Comparison of ENCODE assay signal across 12 mouse cellular contexts in the genomic region with DNA sequence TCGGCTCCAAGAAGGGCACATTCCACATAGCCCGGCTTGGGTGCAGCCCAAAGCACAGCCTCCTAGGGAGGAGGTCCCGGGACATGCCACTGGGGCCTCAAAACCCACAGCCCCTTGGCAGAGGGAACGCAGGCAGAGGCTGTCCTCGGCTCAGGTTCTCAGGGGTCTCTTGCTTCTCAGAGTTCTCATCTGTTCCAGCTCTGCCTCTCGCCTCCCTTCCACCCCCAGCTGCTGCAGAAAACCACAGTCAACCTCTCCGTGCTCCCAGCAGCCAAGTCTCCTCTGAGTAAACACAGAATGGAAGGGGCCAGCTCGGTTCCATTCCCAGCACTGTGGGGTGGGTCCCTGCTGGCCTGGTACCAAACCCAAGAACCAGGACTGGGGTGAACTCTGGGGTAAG. TPM values are rescaled to one million over a fixed set of nuclear protein-coding genes. Genes with fewer than 3 reads are reported as not detected.
DNase-seq lines count a peak whose midpoint lies in the region; ATAC-seq and TF ChIP-seq lines count a peak whose summit lies in the region.
"Had no signal": no experiment of that assay in that cellular context is flagged by ENCODE, and none has a peak within 500 bp of the region (broad histone marks: within the 10 kb centered on the region; RNA-seq: fewer than 3 reads in every experiment).

No protein-coding gene starts in this region.

- H3K27ac ChIP-seq in heart, embryonic 13.5 days (replicated peaks): 0 out of 2 replicates have a peak overlapping the region, but pooled peaks have one; percentile 13
- no peak overlapping the region for H3K27ac ChIP-seq in heart, embryonic 11.5 days (ENCODE audit: low read depth, low read length)
- no peak overlapping the region for H3K27ac ChIP-seq in lung, postnatal 0 days (ENCODE audit: low read length)
- H3K27ac ChIP-seq in limb, embryonic 11.5 days (replicated peaks; ENCODE audit: low read depth, low read length): no peak overlapping the region
- no peak overlapping the region for H3K27ac ChIP-seq in hindbrain, embryonic 12.5 days
- H3K27ac ChIP-seq: macrophage had no signal

- no peak overlapping the region for H3K4me2 ChIP-seq in heart, embryonic 13.5 days
- no peak overlapping the region for H3K4me2 ChIP-seq in heart, embryonic 11.5 days
- H3K4me2 ChIP-seq in lung, postnatal 0 days (replicated peaks; ENCODE audit: low read depth, low read length): no peak overlapping the region
- H3K4me2 ChIP-seq in limb, embryonic 11.5 days (ENCODE audit: low read depth, severe bottlenecking): no peak overlapping the region
- no peak overlapping the region for H3K4me2 ChIP-seq in hindbrain, embryonic 12.5 days (replicated peaks)

- H3K9me3 ChIP-seq in heart, embryonic 13.5 days: no peaks in the 10 kb centered on the region
- no peaks in the 10 kb centered on the region for H3K9me3 ChIP-seq in heart, embryonic 11.5 days (replicated peaks; ENCODE audit: control insufficient read depth, low read length)
- no peaks in the 10 kb centered on the region for H3K9me3 ChIP-seq in lung, postnatal 0 days (ENCODE audit: low read length)
- no peaks in the 10 kb centered on the region for H3K9me3 ChIP-seq in limb, embryonic 11.5 days (ENCODE audit: control insufficient read depth, low read length)
- no peaks in the 10 kb centered on the region for H3K9me3 ChIP-seq in hindbrain, embryonic 12.5 days (replicated peaks)

- H3K4me1 ChIP-seq in heart, embryonic 13.5 days: 0 out of 2 replicates have a peak, but pooled peaks cover 5% of the 10 kb centered on the region
- peaks cover 7% of the 10 kb centered on the region; the same call in 1 of the 2 replicates for H3K4me1 ChIP-seq in heart, embryonic 11.5 days (ENCODE audit: control insufficient read depth, insufficient read depth, low read length)
- H3K4me1 ChIP-seq in lung, postnatal 0 days (ENCODE audit: insufficient read depth, low read depth, low read length): no peaks in the 10 kb centered on the region
- H3K4me1 ChIP-seq in limb, embryonic 11.5 days (ENCODE audit: control insufficient read depth, insufficient read depth, low read length): peaks cover 37% of the 10 kb centered on the region
- H3K4me1 ChIP-seq in hindbrain, embryonic 12.5 days: peaks cover 15% of the 10 kb centered on the region

- H3K4me3 ChIP-seq in heart, embryonic 13.5 days: no peak overlapping the region
- H3K4me3 ChIP-seq in heart, embryonic 11.5 days (ENCODE audit: low read depth, low read length): no peak overlapping the region
- H3K4me3 ChIP-seq in lung, postnatal 0 days (ENCODE audit: low read depth, low read length): no peak overlapping the region
- H3K4me3 ChIP-seq in limb, embryonic 11.5 days (ENCODE audit: low read depth, low read length): no peak overlapping the region
- H3K4me3 ChIP-seq in hindbrain, embryonic 12.5 days: no peak overlapping the region

- TF ChIP-seq CTCF in lung, postnatal 0 days (IDR thresholded peaks at IDR 0.05): no peak

- no peak overlapping the region for H3K9ac ChIP-seq in heart, embryonic 13.5 days
- H3K9ac ChIP-seq in heart, embryonic 11.5 days (ENCODE audit: low read depth, low read length): no peak overlapping the region
- H3K9ac ChIP-seq in lung, postnatal 0 days (replicated peaks; ENCODE audit: low read depth): no peak overlapping the region
- H3K9ac ChIP-seq in limb, embryonic 11.5 days (ENCODE audit: low read length): peak overlapping the region; percentile 32
- no peak overlapping the region for H3K9ac ChIP-seq in hindbrain, embryonic 12.5 days

- 44% methylated on average over 8 of the region's 8 CpGs for whole genome bisulfite sequencing in heart, embryonic 13.5 days
- 33% methylated on average over 8 of the region's 8 CpGs for WGBS in heart, embryonic 11.5 days (ENCODE audit: insufficient replicate concordance)
- 33% methylated on average over 8 of the region's 8 CpGs for WGBS in lung, postnatal 0 days
- 44% methylated on average over 8 of the region's 8 CpGs for WGBS in limb, embryonic 11.5 days
- WGBS in hindbrain, embryonic 12.5 days: 52% methylated on average over 8 of the region's 8 CpGs

- no peak for ATAC-seq in heart, embryonic 13.5 days (ENCODE audit: extremely low read depth, insufficient number of reproducible peaks, low FRiP score, low TSS enrichment)
- ATAC-seq in heart, embryonic 11.5 days (replicated peaks; ENCODE audit: insufficient number of reproducible peaks, low FRiP score, low TSS enrichment): no peak
- peak; percentile 40 for ATAC-seq in lung, postnatal 0 days
- no peak for ATAC-seq in limb, embryonic 11.5 days (ENCODE audit: insufficient number of reproducible peaks, low FRiP score, low TSS enrichment, low read depth)
- no peak for ATAC-seq in hindbrain, embryonic 12.5 days (ENCODE audit: low FRiP score)
- ATAC-seq: midbrain, embryonic 16.5 days had no signal

- no peak for TF ChIP-seq EP300 in lung, postnatal 0 days (IDR thresholded peaks at IDR 0.05)

- H3K36me3 ChIP-seq in heart, embryonic 13.5 days: no peaks in the 10 kb centered on the region
- no peaks in the 10 kb centered on the region for H3K36me3 ChIP-seq in heart, embryonic 11.5 days (ENCODE audit: control insufficient read depth, insufficient read depth, low read length)
- H3K36me3 ChIP-seq in lung, postnatal 0 days (ENCODE audit: insufficient read depth, low read length): no peaks in the 10 kb centered on the region
- no peaks in the 10 kb centered on the region for H3K36me3 ChIP-seq in limb, embryonic 11.5 days (ENCODE audit: control insufficient read depth, insufficient read depth, low read length)
- H3K36me3 ChIP-seq in hindbrain, embryonic 12.5 days: no peaks in the 10 kb centered on the region

- no peak for DNase-seq in lung, postnatal 0 days (ENCODE audit: low spot score)
- DNase-seq in lung, adult 18-20 months: no peak
- no peak for DNase-seq in limb, embryonic 11.5 days (ENCODE audit: low spot score)
- no peak for DNase-seq in yolk sac, embryonic 10.5 days (ENCODE audit: low spot score)
- DNase-seq in urinary bladder, postnatal 25 days (ENCODE audit: low spot score): no peak
- DNase-seq: cerebellum, adult 9-10 months; right cerebral cortex, postnatal 25 days had no signal

- H3K27me3 ChIP-seq in heart, embryonic 13.5 days (replicated peaks): peaks cover 37% of the 10 kb centered on the region
- peaks cover 17% of the 10 kb centered on the region for H3K27me3 ChIP-seq in heart, embryonic 11.5 days (ENCODE audit: control insufficient read depth, insufficient read depth, low read length)
- no peaks in the 10 kb centered on the region for H3K27me3 ChIP-seq in lung, postnatal 0 days (replicated peaks; ENCODE audit: insufficient read depth, low read length)
- no peaks in the 10 kb centered on the region for H3K27me3 ChIP-seq in limb, embryonic 11.5 days (ENCODE audit: control insufficient read depth, insufficient read depth, low read length)
- no peaks in the 10 kb centered on the region; the same call in 1 of the 2 replicates for H3K27me3 ChIP-seq in hindbrain, embryonic 12.5 days

RNA-seq across cellular contexts. Expression of gene Med13l, which starts 25.3 kb away (rescaled TPM):
- 6.3 and 6.8 TPM in 2 replicates for polyA plus RNA-seq in heart, embryonic 13.5 days (2015; fragmentation: Nextera tagmentation; extraction: Ambion mirVana)
- polyA plus RNA-seq in heart, embryonic 11.5 days (2014; fragmentation: Nextera tagmentation; extraction: Ambion mirVana): 9.4 and 9.7 TPM in 2 replicates
- 10.1 and 11.1 TPM in 2 replicates for polyA plus RNA-seq in lung, postnatal 0 days (2015; fragmentation: Nextera tagmentation; extraction: Ambion mirVana)
- polyA plus RNA-seq in limb, embryonic 11.5 days (2014; fragmentation: Nextera tagmentation; extraction: Ambion mirVana): 15.1 and 16.5 TPM in 2 replicates
- polyA plus RNA-seq in hindbrain, embryonic 12.5 days (2016; fragmentation: Nextera tagmentation; extraction: Ambion mirVana): 18.1 and 18.7 TPM in 2 replicates
